Mouse (Mus musculus) liver, postnatal 0 days (tissue): ENCODE measurements around the gene Paqr6.

Experiments
- CTCF ChIP-seq: sonication (generic); IDR thresholded peaks from 2 replicates; pipeline ENCODE4 v1.5.1; 2016; ENCODE audit warnings: antibody characterized with exemption, low read depth
- EP300 ChIP-seq: IDR thresholded peaks from 2 replicates; pipeline ENCODE4 v1.6.1; 2016; ENCODE audit warnings: antibody characterized with exemption, low read depth, mild to moderate bottlenecking

- TF ChIP-seq CTCF (no peak), EP300 (no peak)
These were observed 4.8 kb upstream of the Paqr6 start for GRCm38 (mm10) chr3:88359584-88359983.
